Mouse (Mus musculus): ENCODE results near the gene Frem1.

Frem1 gene

GRCm38 (mm10) chr4:82867111-82867510 is 185.0 kb downstream of the Frem1 start:
- DNase-seq = no peak

DNA sequence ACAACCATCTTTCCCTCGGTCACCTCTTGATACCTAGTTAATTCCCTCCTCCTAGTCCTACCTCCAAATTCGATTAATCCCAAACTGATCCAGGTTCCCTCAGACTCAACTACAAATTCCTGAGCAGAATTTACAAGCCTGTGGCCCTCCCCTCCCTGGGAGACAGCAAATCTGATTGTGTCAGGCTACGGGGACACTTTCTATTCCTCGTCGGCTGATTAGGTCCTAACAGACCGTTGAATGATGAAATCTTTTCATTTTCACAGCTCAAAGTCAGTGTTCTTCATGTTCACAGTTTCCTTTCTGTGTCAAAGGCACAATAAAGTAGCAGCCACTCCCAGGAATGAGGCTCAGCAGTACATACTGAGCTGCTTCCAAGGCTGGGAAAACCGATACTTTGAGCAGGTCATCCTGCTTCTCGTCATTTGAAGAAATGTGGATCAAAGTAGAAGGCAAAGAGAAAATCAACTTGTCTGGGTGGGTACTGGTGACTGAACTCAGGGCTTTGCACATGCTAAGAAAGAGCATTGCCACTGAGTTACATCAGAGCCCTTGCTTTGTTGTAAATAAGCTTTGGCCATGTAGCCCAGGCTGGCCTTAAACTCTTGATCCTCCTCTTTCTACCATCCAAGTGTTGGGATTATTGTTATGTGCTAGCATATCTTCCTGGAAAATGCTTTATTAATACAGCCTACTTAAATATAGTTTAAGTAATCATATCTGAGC is 187.0 kb downstream of the Frem1 start:
- DNase-seq = no peak

- DNase-seq = no peak
These were observed 188.8 kb downstream of the Frem1 start for GRCm38 (mm10) chr4:82863316-82863715.

DNA sequence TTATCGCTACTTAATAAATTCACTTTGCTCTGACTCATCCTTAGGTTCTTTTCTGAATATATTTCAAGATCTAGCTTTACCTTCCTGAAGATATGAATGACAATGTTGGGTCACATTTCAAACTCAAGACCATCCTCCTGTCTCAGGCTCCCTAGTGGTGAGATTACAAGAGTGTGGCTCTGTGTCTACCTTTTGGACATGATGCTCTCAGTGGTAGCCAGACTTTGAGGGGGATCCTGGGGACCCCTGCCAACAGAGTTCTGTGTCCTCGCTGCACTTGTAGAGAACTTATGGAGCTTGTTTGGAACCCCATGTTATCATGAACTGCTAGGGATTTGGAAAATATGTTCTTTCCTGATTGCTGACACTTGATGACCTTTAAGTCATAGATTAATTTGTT is 190.7 kb downstream of the Frem1 start:
- no peak for DNase-seq

GRCm38 (mm10) chr4:82860566-82860965 is 191.6 kb downstream of the Frem1 start:
- DNase-seq = no peak

DNA sequence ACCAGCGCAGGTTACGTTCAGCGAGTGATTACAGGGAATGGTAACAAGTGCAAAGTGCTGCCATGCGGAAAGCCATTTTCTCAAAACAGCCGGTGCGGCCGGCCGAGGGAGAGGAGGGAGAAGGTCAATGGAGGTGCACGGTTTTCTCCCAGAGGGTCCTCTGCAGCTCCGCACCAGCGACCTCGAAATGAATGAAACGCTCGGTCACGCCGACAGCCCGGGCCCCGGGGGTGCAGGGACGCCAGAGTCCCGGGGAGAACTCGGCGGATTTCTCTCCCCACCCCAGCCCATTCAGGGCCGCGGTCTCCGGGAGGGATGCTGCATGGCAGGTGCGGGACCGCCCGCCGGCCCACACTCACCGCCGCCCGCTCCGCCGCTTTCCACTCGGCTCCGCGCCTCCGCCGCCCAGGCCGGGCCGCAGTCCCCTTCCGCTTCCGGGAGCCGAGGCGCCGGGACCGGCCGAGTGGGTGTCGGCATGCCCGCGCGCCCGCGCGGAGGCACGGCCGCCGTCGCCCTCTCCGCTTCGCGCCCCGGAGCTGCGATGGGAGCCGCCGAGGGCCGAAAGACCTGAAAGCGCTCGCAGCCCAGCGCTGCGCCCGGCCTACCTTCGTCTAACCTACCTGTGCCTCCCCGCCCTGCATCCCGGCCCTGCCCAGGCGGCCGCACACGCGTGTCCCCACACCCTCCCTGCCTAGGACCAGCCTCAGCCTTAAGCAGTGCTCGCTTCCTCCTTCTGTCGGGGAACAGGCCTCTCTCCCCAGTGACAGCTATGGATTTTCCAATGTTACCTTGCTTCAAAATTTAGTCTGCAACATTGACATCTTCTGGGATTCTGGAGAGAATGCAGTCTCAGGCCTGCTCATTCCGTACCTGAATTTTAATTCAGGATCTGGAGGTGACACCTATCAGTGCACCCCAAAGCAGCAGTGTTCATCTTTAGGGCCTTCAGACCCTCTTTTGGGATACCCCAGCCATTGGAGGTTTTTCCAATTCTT is 192.7 kb downstream of the Frem1 start, which contains the start of gene Zdhhc21:
Gene Zdhhc21 (minus strand): TSS at position 828 of the 995 bp plus-strand sequence.
- DNase-seq = peak; percentile 74 to 80

GRCm38 (mm10) chr4:82858431-82859010 is 193.6 kb downstream of the Frem1 start:
- peak in 1 of 2 experiments; percentile 1 for DNase-seq

DNA sequence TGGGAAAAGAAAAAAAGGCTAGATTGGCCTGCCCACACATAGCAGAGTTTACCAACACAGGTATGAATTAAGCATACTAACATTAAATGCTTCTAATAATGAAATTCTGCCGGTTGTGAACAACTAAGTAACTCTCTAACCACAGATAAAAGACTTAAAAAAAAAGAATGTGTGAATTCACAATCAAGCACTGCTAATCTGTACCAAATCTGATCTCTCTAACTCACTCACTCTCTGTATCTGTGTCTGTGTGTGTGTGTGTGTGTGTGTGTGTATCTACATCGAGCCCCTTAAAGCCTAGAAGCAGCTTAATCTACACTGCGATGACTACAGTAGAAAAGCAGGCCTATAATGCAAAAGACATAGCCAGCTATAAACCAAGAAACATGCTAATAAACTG is 195.2 kb downstream of the Frem1 start:
- DNase-seq = no peak

DNA sequence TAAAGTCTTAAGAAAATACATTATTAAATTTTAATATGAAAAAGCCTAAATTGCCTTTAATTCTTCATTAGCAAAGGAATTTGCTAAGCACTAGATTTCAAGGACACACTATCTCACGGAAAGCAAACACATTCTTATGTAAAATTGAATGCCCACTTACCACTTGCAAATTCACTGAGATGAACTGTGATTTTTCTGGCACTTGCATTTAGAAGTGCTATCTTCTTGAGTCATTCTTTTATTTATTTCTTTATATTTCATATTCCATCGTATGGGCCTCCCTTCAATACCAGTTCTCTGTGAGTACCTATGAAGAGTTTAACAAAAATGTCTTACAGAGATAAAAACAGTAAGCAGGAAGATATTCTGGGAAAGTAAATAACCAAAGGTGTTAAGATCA is 198.3 kb downstream of the Frem1 start:
- no peak for DNase-seq

DNA sequence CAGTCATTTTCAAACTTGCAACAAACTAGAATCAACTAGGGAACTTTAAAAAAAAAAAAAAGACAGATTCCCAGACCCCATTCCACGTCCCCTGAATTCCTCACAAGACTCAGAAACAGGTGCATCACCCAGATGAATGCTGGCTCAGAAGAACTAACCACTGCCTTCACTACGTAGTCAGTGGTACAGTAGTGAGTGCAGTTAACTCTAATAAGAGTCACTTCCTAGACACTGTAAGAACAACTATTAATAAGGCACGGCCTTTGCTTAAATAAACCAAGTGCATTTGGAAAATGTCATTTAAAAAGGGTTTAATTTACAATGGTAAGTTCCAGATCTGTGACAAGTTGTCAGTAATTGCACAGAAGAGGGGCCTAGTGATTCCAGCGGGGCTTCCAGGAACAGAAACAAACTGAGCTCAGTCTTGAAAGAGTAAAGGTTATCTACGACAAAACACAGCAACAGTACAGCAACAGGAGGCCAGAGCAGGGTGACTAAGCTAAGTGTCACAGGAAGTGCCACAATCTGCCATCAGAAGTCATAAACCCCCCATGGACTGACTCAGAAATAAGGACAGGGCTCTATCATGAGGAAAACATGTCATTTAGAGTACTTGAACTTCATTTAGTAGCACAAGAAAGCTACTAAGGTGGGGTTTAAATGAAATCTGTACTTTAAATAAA is 203.4 kb downstream of the Frem1 start:
- DNase-seq = no peak

Data from B cell, adult 2 months (primary cell).